Mouse (Mus musculus): ENCODE data around the gene Igfn1.

DNA sequence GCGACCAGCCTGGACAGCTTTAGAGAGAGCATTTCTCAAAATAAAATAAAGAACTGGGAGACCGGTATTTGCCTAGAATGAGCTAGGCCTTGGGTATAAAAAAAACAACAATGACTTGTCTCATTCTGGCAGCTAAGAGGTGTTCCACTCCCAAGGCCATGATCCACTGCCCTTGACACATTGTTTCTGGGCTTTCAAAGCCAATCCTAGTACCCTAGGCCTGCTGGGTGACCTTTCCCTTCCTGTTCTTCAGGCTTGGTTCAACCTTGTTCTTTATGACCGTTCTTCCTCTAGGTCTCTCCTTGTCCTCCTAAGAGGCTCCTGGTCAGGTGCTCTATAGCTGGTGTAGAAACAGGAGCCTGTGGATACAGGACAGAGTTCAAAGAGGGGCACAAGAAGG, 33.6 kb downstream of the Igfn1 start:
- TF ChIP-seq POLR2A (IDR thresholded peaks at IDR 0.05; ENCODE audit: extremely low read depth, insufficient read depth, low read length) = no peak
- no peak for TF ChIP-seq CTCF (IDR thresholded peaks at IDR 0.05; ENCODE audit: extremely low read depth, insufficient read depth, low read length)

All from cortical plate, adult 2 months (tissue).